Mouse (Mus musculus): ENCODE data around the gene Chordc1.
"Not testable (repeated sequence)": the region's sequence is repeated elsewhere in the genome, so short reads cannot be mapped to it uniquely, and the experiment has no call there.

The Chordc1 gene

GRCm38 (mm10) chr9:18291571-18292429 lies at the start of gene Chordc1:
TSS of gene Chordc1 (plus strand) at chr9:18292125.
- DNase-seq (ENCODE audit: low spot score in 2 of 2) = peak; percentile 92 to 93

GRCm38 (mm10) chr9:18275901-18276300 lies 16.0 kb upstream of the Chordc1 start:
- no peak for DNase-seq (ENCODE audit: low spot score in 2 of 2)

GRCm38 (mm10) chr9:18276844-18277243 lies 15.1 kb upstream of the Chordc1 start:
- DNase-seq (ENCODE audit: low spot score in 2 of 2) = no peak

GRCm38 (mm10) chr9:18277497-18277896 lies 14.4 kb upstream of the Chordc1 start:
- DNase-seq (ENCODE audit: low spot score in 2 of 2) = no peak

- DNase-seq (ENCODE audit: low spot score in 2 of 2) = not testable (repeated sequence)
Measured at GRCm38 (mm10) chr9:18278693-18279092, 13.2 kb upstream of the Chordc1 start.

- DNase-seq (ENCODE audit: low spot score in 2 of 2) = no peak
Measured at GRCm38 (mm10) chr9:18292443-18292922, 558 bp downstream of the Chordc1 start.

GRCm38 (mm10) chr9:18293026-18293781 lies 1.3 kb downstream of the Chordc1 start:
- DNase-seq (ENCODE audit: low spot score in 2 of 2) = no peak

- no peak for DNase-seq (ENCODE audit: low spot score in 2 of 2)
Measured at GRCm38 (mm10) chr9:18298301-18298700, 6.4 kb downstream of the Chordc1 start.

- DNase-seq (ENCODE audit: low spot score in 2 of 2) = no peak
Measured at GRCm38 (mm10) chr9:18319990-18320389, 28.1 kb downstream of the Chordc1 start.

All from frontal cortex, postnatal 14 days (tissue).